Mouse (Mus musculus): Measurements from ENCODE around the gene BC048562. TPM values are rescaled to one million over a fixed set of nuclear protein-coding genes. Genes with fewer than 3 reads are reported as not detected.

Gene BC048562
- total RNA-seq, 1 experiment from 2014 or later: not detected

GRCm38 (mm10) chr9:108469430-108469829 lies 33.1 kb downstream of the BC048562 start:
- ATAC-seq (ENCODE audit: extremely low read depth, insufficient number of reproducible peaks, low FRiP score, poor library complexity, severe bottlenecking): no peak

- no peak for ATAC-seq (ENCODE audit: extremely low read depth, insufficient number of reproducible peaks, low FRiP score, poor library complexity, severe bottlenecking)
Observed at GRCm38 (mm10) chr9:108469845-108470244, 33.6 kb downstream of the BC048562 start.

GRCm38 (mm10) chr9:108474528-108474927 lies 38.2 kb downstream of the BC048562 start:
- no peak for ATAC-seq (ENCODE audit: extremely low read depth, insufficient number of reproducible peaks, low FRiP score, poor library complexity, severe bottlenecking)

GRCm38 (mm10) chr9:108478638-108479156 lies 42.4 kb downstream of the BC048562 start:
- ATAC-seq (ENCODE audit: extremely low read depth, insufficient number of reproducible peaks, low FRiP score, poor library complexity, severe bottlenecking): no peak

GRCm38 (mm10) chr9:108479241-108479640 lies 43.0 kb downstream of the BC048562 start:
- no peak for ATAC-seq (ENCODE audit: extremely low read depth, insufficient number of reproducible peaks, low FRiP score, poor library complexity, severe bottlenecking)

- ATAC-seq (ENCODE audit: extremely low read depth, insufficient number of reproducible peaks, low FRiP score, poor library complexity, severe bottlenecking): no peak
Observed at GRCm38 (mm10) chr9:108479721-108480351, 43.6 kb downstream of the BC048562 start, which contains the start of gene Lamb2. Gene Lamb2 (plus strand): TSS chr9:108479736.

- no peak for ATAC-seq (ENCODE audit: extremely low read depth, insufficient number of reproducible peaks, low FRiP score, poor library complexity, severe bottlenecking)
Observed at GRCm38 (mm10) chr9:108480813-108481519, 44.7 kb downstream of the BC048562 start.

GRCm38 (mm10) chr9:108481520-108482210 lies 45.4 kb downstream of the BC048562 start:
- ATAC-seq (ENCODE audit: extremely low read depth, insufficient number of reproducible peaks, low FRiP score, poor library complexity, severe bottlenecking): no peak

- ATAC-seq (ENCODE audit: extremely low read depth, insufficient number of reproducible peaks, low FRiP score, poor library complexity, severe bottlenecking): no peak
Observed at GRCm38 (mm10) chr9:108483051-108483790, 46.9 kb downstream of the BC048562 start.

- no peak for ATAC-seq (ENCODE audit: extremely low read depth, insufficient number of reproducible peaks, low FRiP score, poor library complexity, severe bottlenecking)
Observed at GRCm38 (mm10) chr9:108484021-108484420, 47.7 kb downstream of the BC048562 start.

GRCm38 (mm10) chr9:108485301-108485875 lies 49.1 kb downstream of the BC048562 start:
- ATAC-seq (ENCODE audit: extremely low read depth, insufficient number of reproducible peaks, low FRiP score, poor library complexity, severe bottlenecking): no peak

GRCm38 (mm10) chr9:108486973-108487530 lies 50.8 kb downstream of the BC048562 start:
- no peak for ATAC-seq (ENCODE audit: extremely low read depth, insufficient number of reproducible peaks, low FRiP score, poor library complexity, severe bottlenecking)

- no peak for ATAC-seq (ENCODE audit: extremely low read depth, insufficient number of reproducible peaks, low FRiP score, poor library complexity, severe bottlenecking)
Observed at GRCm38 (mm10) chr9:108488403-108488802, 52.1 kb downstream of the BC048562 start.

- no peak for ATAC-seq (ENCODE audit: extremely low read depth, insufficient number of reproducible peaks, low FRiP score, poor library complexity, severe bottlenecking)
Observed at GRCm38 (mm10) chr9:108489215-108489614, 52.9 kb downstream of the BC048562 start.

GRCm38 (mm10) chr9:108489702-108490558 lies 53.6 kb downstream of the BC048562 start:
- no peak for ATAC-seq (ENCODE audit: extremely low read depth, insufficient number of reproducible peaks, low FRiP score, poor library complexity, severe bottlenecking)

- ATAC-seq (ENCODE audit: extremely low read depth, insufficient number of reproducible peaks, low FRiP score, poor library complexity, severe bottlenecking): peak; percentile 89
Observed at GRCm38 (mm10) chr9:108490559-108491285, 54.4 kb downstream of the BC048562 start, which contains the start of gene Usp19. Gene Usp19 (plus strand): TSS chr9:108490602.

GRCm38 (mm10) chr9:108491286-108491580 lies 55.0 kb downstream of the BC048562 start:
- ATAC-seq (ENCODE audit: extremely low read depth, insufficient number of reproducible peaks, low FRiP score, poor library complexity, severe bottlenecking): no peak

Measured in neutrophil, adult 5-6 weeks (primary cell).